Mouse (Mus musculus) midbrain, embryonic 11.5 days (tissue): ENCODE results near the gene Dbil5. TPM values are rescaled to one million over a fixed set of nuclear protein-coding genes. Genes with fewer than 3 reads are reported as not detected.

Experiments used
- ATAC-seq: fragments of 200-750 bp; cut with Nextera tagmentation; 2 replicates; pipeline ENCODE4 v1.8.0; 2017; ENCODE audit warnings: moderate TSS enrichment, moderate library complexity; ENCODE audit not compliant: low FRiP score
- DNase-seq: peaks from one replicate; pipeline ENCODE4 v3.0.0; 2015; ENCODE audit warnings: low spot score; ENCODE audit errors: missing footprints
- H3K27ac ChIP-seq: fragments of 300-500 bp; sonication (generic); 2 replicates; pipeline ENCODE4 v1.5.1; 2014; ENCODE audit warnings: low read depth, low read length
- H3K27me3 ChIP-seq: fragments of 300-500 bp; sonication (generic); 2 replicates; pipeline ENCODE4 v1.6.1; 2014; ENCODE audit warnings: mild to moderate bottlenecking, low read length, moderate library complexity, mixed read lengths; ENCODE audit not compliant: control insufficient read depth, insufficient read depth
- H3K36me3 ChIP-seq: fragments of 300-500 bp; sonication (generic); 2 replicates; pipeline ENCODE4 v1.6.1; 2014; ENCODE audit warnings: mild to moderate bottlenecking, low read length, moderate library complexity, mixed read lengths; ENCODE audit not compliant: control insufficient read depth, insufficient read depth
- H3K4me1 ChIP-seq: fragments of 300-500 bp; sonication (generic); 2 replicates; pipeline ENCODE4 v1.6.1; 2014; ENCODE audit warnings: low read length; ENCODE audit not compliant: control insufficient read depth, insufficient read depth
- H3K4me2 ChIP-seq: fragments of 300-500 bp; sonication (generic); 2 replicates; pipeline ENCODE4 v1.6.1; 2014; ENCODE audit warnings: mild to moderate bottlenecking, moderate library complexity
- H3K4me3 ChIP-seq: fragments of 300-500 bp; sonication (generic); 2 replicates; pipeline ENCODE4 v1.5.1; 2014; ENCODE audit warnings: low read depth, low read length
- H3K9ac ChIP-seq: fragments of 300-500 bp; sonication (generic); 2 replicates; pipeline ENCODE4 v1.6.1; 2014; ENCODE audit warnings: low read length
- H3K9me3 ChIP-seq: fragments of 300-500 bp; sonication (generic); 2 replicates; pipeline ENCODE4 v1.6.1; 2016; ENCODE audit warnings: low read length; ENCODE audit not compliant: control insufficient read depth
- WGBS: fragments of 180-500 bp; shearing (Covaris S2); extraction: QIAGEN DNeasy Blood & Tissue Kit; methylation state at CpG from one replicate; pipeline ENCODE4 v1.1.7; 2014; 5-methylcytosine and 5-hydroxymethylcytosine counted together
- polyA plus RNA-seq: library from polyadenylated mRNA; unstranded; fragments of >200 nt; fragmentation: Nextera tagmentation; extraction: Ambion mirVana; gene quantifications from 2 replicates; pipeline ENCODE4 v1.2.1, GENCODE M21; 2014

The Dbil5 gene
- polyA plus RNA-seq, 1 experiment from 2014 or later: 0.34 TPM

DNA sequence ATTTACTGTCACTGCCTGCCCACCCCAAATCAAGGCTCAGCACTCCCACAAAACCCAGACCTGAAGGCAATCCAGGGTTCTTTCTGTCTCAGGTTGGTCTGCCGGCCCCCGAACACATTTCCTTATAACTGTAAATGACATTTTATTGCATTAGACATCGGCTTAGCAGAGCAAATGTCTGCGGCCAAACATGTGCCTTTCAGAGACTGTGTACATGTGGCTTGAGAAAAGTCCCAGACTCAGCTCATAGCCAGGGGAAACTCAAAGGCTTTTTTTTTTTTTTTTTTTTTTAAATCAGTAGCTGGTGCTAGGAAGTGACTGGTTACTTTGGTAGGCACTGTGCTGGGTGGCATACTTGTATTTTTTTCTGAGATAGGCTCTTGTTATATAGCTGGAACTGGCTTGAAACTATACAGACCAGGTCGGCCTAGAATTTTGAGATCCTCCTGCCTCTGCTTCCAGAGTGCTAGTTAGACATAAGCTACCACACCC, 1.3 kb upstream of the Dbil5 start:
- DNase-seq (no peak), ATAC-seq (no peak)
- Histone ChIP-seq H3K27ac (no peak overlapping the region), H3K4me1 (peaks cover 5% of the 10 kb centered on the region; the same call in 1 of the 2 replicates), H3K36me3 (peaks cover 15% of the 10 kb centered on the region), H3K4me3 (peak overlapping the region; percentile 85; the same call in 1 of the 2 replicates), H3K27me3 (no peaks in the 10 kb centered on the region), H3K4me2 (peak overlapping the region; percentile 78; the same call in 1 of the 2 replicates), H3K9me3 (no peaks in the 10 kb centered on the region), H3K9ac (peak overlapping the region; percentile 97; the same call in 1 of the 2 replicates)
- WGBS: 96% methylated on average over 5 of the region's 5 CpGs

DNA sequence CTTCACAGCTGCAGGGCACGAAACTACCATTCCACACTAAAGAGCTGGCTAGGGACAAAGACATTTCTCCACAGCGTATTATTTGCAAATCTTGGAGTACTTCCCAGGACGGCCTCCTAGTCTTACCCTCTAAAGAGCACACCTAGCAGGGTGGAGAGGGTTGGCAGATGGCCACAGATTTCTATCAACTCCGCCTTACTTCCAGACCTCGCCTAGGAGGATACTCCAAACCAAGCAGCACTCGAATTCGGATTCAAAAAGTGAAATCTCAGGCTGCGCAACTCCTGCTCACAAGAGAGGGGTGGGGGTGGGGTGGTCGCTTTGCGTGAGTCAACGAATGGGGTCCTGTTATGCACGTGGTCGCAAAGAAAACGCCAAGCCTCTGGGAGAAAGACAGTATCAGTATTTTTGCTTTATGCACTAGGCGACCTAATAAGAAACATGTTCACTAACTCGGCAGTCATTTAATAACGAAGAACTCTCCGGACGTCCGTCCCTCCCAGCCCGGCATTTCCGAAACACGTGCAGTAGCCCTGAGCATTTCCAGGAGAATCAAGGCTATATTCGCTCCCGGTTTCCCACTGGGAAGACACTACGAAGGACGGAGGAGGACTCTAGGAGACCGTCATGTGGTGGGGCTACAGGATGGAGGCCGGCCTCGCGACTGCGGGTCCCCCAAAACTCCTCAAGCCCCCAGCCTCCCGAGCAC, 573 bp upstream of the Dbil5 start:
- peaks cover 5% of the 10 kb centered on the region; the same call in 1 of the 2 replicates for H3K4me1 ChIP-seq
- H3K27me3 ChIP-seq: no peaks in the 10 kb centered on the region
- H3K36me3 ChIP-seq: peaks cover 18% of the 10 kb centered on the region
- no peaks in the 10 kb centered on the region for H3K9me3 ChIP-seq
- H3K4me2 ChIP-seq: peak overlapping the region; percentile 78
- peak overlapping the region; percentile 54 for H3K27ac ChIP-seq
- 6% methylated on average over 33 of the region's 33 CpGs for WGBS
- DNase-seq: no peak
- peak; percentile 24; the same call in 1 of the 2 replicates for ATAC-seq
- H3K9ac ChIP-seq: peak overlapping the region; percentile 97
- peak overlapping the region; percentile 85 for H3K4me3 ChIP-seq

DNA sequence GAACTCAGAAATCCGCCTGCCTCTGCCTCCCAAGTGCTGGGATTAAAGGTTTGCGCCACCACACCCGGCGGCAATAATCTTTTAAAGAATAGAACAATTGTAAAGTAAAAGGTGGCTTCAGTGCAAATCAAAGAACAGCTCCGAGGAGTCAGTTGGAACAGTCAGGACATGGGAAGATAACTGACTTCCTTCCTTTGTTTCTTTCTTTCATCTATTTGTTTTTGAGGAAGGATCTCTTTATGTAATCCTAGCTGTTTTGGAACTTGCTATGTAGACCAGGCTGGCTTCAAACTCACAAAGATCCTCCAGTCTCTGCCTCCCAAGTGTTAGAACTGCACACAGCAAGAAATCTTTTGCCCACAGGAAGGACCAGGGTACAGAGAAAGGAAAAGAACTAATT, 7.2 kb downstream of the Dbil5 start:
- Histone ChIP-seq H3K27ac (no peak overlapping the region), H3K9me3 (no peaks in the 10 kb centered on the region), H3K4me2 (no peak overlapping the region), H3K9ac (no peak overlapping the region), H3K27me3 (no peaks in the 10 kb centered on the region), H3K36me3 (0 out of 2 replicates have a peak, but pooled peaks cover 5% of the 10 kb centered on the region), H3K4me3 (no peak overlapping the region), H3K4me1 (no peaks in the 10 kb centered on the region)
- DNase-seq (no peak), ATAC-seq (no peak)
- WGBS: 90% methylated on average over 5 of the region's 5 CpGs

DNA sequence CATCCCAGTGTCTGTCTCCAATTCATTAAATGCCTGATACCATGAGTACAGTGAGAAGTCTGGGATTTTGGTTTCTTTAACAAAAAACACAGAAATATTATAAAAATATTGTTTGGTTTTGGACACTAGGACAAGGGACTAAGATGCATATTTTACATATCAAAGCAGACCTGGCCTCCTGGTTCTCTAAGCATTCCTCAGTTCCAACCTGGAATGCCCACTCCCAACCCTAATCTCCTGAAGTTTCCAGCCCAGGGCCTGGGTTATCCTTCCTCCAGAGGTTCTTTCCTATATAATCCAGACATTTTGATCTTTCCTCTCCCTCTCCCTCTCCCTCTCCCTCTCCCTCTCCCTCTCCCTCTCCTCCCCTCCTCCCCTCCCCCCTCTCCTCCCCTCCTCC, 7.6 kb downstream of the Dbil5 start:
- H3K9ac ChIP-seq: no peak overlapping the region
- 0 out of 2 replicates have a peak, but pooled peaks cover 5% of the 10 kb centered on the region for H3K36me3 ChIP-seq
- ATAC-seq (no peak), DNase-seq (no peak)
- H3K27me3 ChIP-seq: no peaks in the 10 kb centered on the region
- H3K4me2 ChIP-seq: no peak overlapping the region
- H3K4me3 ChIP-seq: no peak overlapping the region
- no peaks in the 10 kb centered on the region for H3K9me3 ChIP-seq
- no peak overlapping the region for H3K27ac ChIP-seq
- H3K4me1 ChIP-seq: no peaks in the 10 kb centered on the region

DNA sequence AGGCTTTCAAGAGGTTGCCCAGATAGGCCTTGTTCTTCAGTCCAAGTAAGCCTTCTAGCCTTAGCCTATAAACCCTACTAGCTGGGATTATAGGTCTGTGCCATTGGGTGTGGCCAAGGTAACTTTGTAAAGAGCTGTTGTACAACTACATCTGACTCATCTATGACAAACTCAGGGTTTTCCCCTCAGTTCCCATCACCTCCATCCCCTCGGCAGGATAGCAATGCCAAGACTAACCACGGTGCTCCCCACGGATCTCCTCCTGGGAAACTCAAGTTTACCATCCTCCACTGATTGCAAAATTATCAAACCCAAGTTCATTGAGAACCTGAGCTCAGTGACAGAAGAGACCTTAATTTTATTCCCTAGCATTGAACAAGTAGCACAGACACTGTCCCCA, 18.7 kb downstream of the Dbil5 start:
- Histone ChIP-seq H3K27me3 (no peaks in the 10 kb centered on the region), H3K9me3 (no peaks in the 10 kb centered on the region), H3K4me2 (no peak overlapping the region), H3K27ac (no peak overlapping the region), H3K4me3 (no peak overlapping the region), H3K4me1 (no peaks in the 10 kb centered on the region), H3K36me3 (peaks cover 15% of the 10 kb centered on the region), H3K9ac (no peak overlapping the region)
- ATAC-seq (no peak), DNase-seq (no peak)
- WGBS: 94% methylated on average over 3 of the region's 3 CpGs

DNA sequence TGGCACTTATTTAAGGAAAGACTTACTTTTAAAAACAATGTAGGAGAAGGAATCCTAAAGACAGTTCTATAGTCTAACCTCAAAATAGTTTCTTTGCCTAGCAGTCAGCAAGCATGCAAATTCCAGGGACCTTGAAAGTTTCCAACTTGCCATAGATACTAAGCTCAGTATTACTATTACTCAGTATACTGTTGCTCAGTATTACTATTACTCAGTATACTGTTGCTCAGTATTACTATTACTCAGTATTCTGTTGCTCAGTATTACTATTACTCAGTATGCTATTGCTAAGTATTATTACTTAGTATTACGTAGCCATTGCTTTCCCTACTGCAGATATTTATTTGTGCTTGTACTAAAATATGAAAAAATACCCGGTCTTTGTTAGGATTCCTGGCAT, 22.3 kb downstream of the Dbil5 start:
- DNase-seq (no peak), ATAC-seq (no peak)
- Histone ChIP-seq H3K27me3 (no peaks in the 10 kb centered on the region), H3K4me2 (no peak overlapping the region), H3K4me1 (peaks cover 10% of the 10 kb centered on the region), H3K4me3 (no peak overlapping the region), H3K9ac (no peak overlapping the region), H3K27ac (no peak overlapping the region), H3K9me3 (no peaks in the 10 kb centered on the region), H3K36me3 (peaks cover 4% of the 10 kb centered on the region; the same call in 1 of the 2 replicates)
- WGBS: 94% methylated on average over 2 of the region's 2 CpGs

DNA sequence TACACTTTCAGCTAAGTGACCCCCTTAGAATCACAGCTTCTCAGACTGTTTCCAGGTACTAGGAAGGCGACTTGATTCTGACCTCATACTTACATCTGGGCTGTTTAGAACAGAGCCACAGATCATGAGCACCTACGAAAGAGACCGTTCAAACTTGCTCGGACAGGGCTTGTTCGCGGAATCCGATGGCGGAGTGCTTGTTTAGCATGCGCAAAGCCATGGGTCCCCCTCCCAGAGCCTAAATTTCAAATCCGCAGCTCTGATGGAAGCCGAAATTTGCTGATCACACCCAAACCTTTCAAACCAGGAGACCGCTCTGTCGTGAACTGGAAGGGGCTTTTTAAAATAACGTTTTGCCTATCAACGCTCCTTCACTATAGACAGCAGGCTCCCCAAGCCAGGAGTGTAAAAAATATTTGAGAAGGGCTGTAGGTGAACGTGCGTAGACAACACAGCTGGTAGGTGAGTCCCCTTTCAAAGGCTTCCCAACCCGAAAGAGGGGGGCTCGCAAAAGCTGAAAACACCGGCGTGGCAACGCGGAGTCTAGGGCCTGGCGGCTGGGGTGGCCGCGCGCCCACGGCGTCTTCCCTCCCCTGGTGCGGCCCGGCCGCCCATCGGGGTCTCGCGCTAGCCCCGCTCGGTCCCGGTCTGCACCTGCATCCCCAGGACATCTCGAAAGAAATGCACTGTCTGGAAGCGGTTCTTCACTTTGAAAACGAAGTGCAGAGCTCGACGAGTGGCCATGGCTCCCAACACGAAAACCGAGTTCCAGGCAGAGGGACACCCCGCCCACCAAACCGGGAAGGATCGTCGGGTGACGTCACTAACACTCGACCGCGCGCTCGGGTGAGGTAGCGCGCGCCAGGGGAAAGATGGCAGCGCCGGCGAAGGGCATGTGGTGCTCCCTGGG, 25.7 kb downstream of the Dbil5 start, which contains the start of the genes Mrm3 and Glod4:
Mrm3 (plus strand) TSS at position 815 of the 910 bp plus-strand sequence.
Glod4 (minus strand) TSS at position 825 of the 910 bp plus-strand sequence.
- H3K27me3 ChIP-seq: no peaks in the 10 kb centered on the region

DNA sequence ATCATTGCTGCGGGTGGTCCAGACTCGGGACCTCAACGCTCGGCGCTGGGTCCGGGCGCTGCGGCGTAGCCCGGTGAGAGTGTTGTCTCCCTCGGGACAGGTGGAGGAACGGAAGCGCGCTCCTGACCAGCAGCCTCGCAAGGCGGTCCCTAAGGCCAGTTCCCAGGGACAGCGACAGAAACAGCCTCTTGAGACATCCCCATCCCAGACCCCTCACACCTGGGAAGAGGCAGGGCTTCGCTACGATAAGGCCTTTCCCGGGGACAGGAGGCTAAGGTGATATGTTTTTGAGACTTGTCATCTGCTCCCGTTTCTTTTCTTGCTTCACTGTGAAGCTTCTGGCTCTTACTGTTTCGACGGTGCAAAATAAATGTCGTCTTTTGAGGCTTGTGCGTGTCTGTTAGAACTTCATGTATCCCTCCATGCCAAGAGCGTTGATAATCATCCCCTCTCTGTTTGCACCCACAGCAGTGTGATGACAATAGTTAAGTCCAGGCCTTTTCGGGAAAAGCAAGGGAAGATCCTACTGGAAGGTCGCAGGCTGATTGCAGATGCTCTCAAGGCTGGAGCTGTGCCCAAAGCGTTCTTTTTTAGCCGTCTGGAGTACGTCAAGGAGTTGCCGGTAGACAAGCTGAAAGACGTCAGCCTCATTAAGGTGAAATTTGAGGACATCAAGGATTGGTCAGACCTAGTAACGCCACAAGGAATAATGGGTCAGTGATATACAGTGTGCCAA, 26.6 kb downstream of the Dbil5 start:
- Histone ChIP-seq H3K4me3 (peak overlapping the region; percentile 63), H3K9me3 (no peaks in the 10 kb centered on the region), H3K4me1 (peaks cover 10% of the 10 kb centered on the region), H3K9ac (peak overlapping the region; percentile 80), H3K27ac (no peak overlapping the region), H3K36me3 (no peaks in the 10 kb centered on the region; the same call in 1 of the 2 replicates), H3K4me2 (peak overlapping the region; percentile 89), H3K27me3 (no peaks in the 10 kb centered on the region)
- ATAC-seq: no peak; the same call in 1 of the 2 replicates
- 5% methylated on average over 34 of the region's 34 CpGs for WGBS
- DNase-seq: no peak

More for the DNA sequence above, 25.7 kb downstream of the Dbil5 start, which contains the start of the genes Mrm3 and Glod4:
- Histone ChIP-seq H3K4me2 (peak within 1 kb of the TSS; percentile 89), H3K27ac (no peak within 1 kb of the TSS), H3K4me1 (peaks cover 10% of the 10 kb centered on the region), H3K9me3 (no peaks in the 10 kb centered on the region), H3K9ac (peak within 1 kb of the TSS; percentile 80), H3K36me3 (no peaks in the 10 kb centered on the region; the same call in 1 of the 2 replicates), H3K4me3 (peak within 1 kb of the TSS; percentile 63)
- under 1% methylated on average over 61 of the region's 61 CpGs for WGBS
- ATAC-seq: peak; percentile 90
- peak; percentile 100 for DNase-seq
